Mouse (Mus musculus) embryo, embryonic 10.5 days (tissue): ENCODE measurements at regions not wholly inside any gene's neighbourhood (a gene's known extent, or its start where the extent isn't known, plus 50 kb on each side); places are given as distances from the start of the nearest gene placed in this dataset.

Experiments
- DNase-seq: peaks from one replicate; pipeline ENCODE4 v3.0.0-alpha.2; 2015; ENCODE audit warnings: low spot score

GRCm38 (mm10) chr1:119364901-119365300, 57.1 kb downstream of the Inhbb start:
- DNase-seq: no peak

GRCm38 (mm10) chr1:119358096-119358495, 64.0 kb downstream of the Inhbb start:
- no peak for DNase-seq

- DNase-seq: no peak
Measured at GRCm38 (mm10) chr1:119356916-119357315, 65.1 kb downstream of the Inhbb start.

GRCm38 (mm10) chr1:119355456-119355855, 66.6 kb downstream of the Inhbb start:
- no peak for DNase-seq

GRCm38 (mm10) chr1:119351567-119351966, 70.5 kb downstream of the Inhbb start:
- no peak for DNase-seq

- DNase-seq: no peak
Measured at GRCm38 (mm10) chr1:119350846-119351245, 71.2 kb downstream of the Inhbb start.

- no peak for DNase-seq
Measured at GRCm38 (mm10) chr1:119350296-119350695, 71.8 kb downstream of the Inhbb start.

GRCm38 (mm10) chr1:119348456-119349208, 73.4 kb downstream of the Inhbb start:
- DNase-seq: peak; percentile 61

GRCm38 (mm10) chr1:119347749-119348148, 74.3 kb downstream of the Inhbb start:
- no peak for DNase-seq

- no peak for DNase-seq
Measured at GRCm38 (mm10) chr1:119346634-119347155, 75.4 kb downstream of the Inhbb start.

- peak; percentile 15 for DNase-seq
Measured at GRCm38 (mm10) chr1:119345115-119345791, 76.8 kb downstream of the Inhbb start.

- DNase-seq: no peak
Measured at GRCm38 (mm10) chr1:119344046-119344445, 78.0 kb downstream of the Inhbb start.

- DNase-seq: no peak
Measured at GRCm38 (mm10) chr1:119335171-119335570, 86.9 kb downstream of the Inhbb start.

- DNase-seq: no peak
Measured at GRCm38 (mm10) chr1:119330751-119331326, 91.2 kb downstream of the Inhbb start.

GRCm38 (mm10) chr1:119329693-119330434, 92.2 kb downstream of the Inhbb start:
- DNase-seq: peak; percentile 21

- peak; percentile 37 for DNase-seq
Measured at GRCm38 (mm10) chr1:119328921-119329692, 92.9 kb downstream of the Inhbb start.

- no peak for DNase-seq
Measured at GRCm38 (mm10) chr1:119324551-119324950, 97.5 kb downstream of the Inhbb start.

- no peak for DNase-seq
Measured at GRCm38 (mm10) chr1:119322279-119322995, 99.6 kb downstream of the Inhbb start.

GRCm38 (mm10) chr1:119321799-119322198, 100.2 kb downstream of the Inhbb start:
- DNase-seq: no peak

GRCm38 (mm10) chr1:119317006-119317405, 105.0 kb downstream of the Inhbb start:
- DNase-seq: no peak
